Comparison of ENCODE assay signal across 8 mouse cellular contexts in the genomic region with DNA sequence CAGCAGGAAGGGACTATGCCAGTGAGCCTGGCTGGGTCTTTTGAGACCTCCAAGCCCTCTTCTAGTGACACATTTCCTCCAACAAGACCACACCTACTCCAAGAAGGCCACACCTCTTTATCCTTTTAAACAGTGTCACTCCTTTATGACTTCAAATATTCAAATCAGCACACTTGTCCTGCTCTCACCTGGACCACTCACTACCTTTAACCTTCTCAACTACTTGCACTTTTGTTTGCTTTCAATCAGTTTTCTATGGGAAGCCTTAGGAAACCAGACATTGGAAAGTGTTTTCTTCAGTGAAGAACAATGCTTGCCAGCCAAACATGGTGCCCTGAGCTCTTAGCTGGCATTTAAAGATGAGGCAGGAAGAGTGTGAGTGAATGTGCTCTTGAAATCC. TPM values are rescaled to one million over a fixed set of nuclear protein-coding genes. Genes with fewer than 3 reads are reported as not detected.
DNase-seq lines count a peak whose midpoint lies in the region; ATAC-seq and TF ChIP-seq lines count a peak whose summit lies in the region.

A gene (minus strand): TSS at position 101 of the 400 bp plus-strand sequence.

- peaks cover 60% of the 10 kb centered on the region for H3K36me3 ChIP-seq in heart, embryonic 14.5 days (ENCODE audit: control insufficient read depth, insufficient read depth, low read length)
- peaks cover 2% of the 10 kb centered on the region for H3K36me3 ChIP-seq in ES-E14 (ENCODE audit: control insufficient read depth, insufficient read depth, low read length, poor library complexity, severe bottlenecking)
- peaks cover 49% of the 10 kb centered on the region for H3K36me3 ChIP-seq in forebrain, embryonic 14.5 days (ENCODE audit: control insufficient read depth, insufficient read depth, low read length)
- H3K36me3 ChIP-seq in liver, embryonic 15.5 days (replicated peaks), result peaks cover 37% of the 10 kb centered on the region

- DNase-seq in heart, postnatal 4 days, result no peak
- no peak for DNase-seq in ES-E14 (ENCODE audit: low read depth, low spot score)
- DNase-seq in forebrain, embryonic 14.5 days (ENCODE audit: low spot score), result no peak
- DNase-seq in urinary bladder, postnatal 4 days (ENCODE audit: low spot score in 2 of 2), result no peak
- no peak for DNase-seq in layer of hippocampus, adult 9-11 months

- no peaks in the 10 kb centered on the region for H3K4me1 ChIP-seq in heart, embryonic 14.5 days (ENCODE audit: control insufficient read depth in 2 of 2, insufficient read depth in 2 of 2, low read length in 2 of 2)
- H3K4me1 ChIP-seq in ES-E14 (ENCODE audit: control insufficient read depth in 2 of 2, insufficient read depth in 2 of 2, low read length in 2 of 2, poor library complexity in 1 of 2), result no peaks in the 10 kb centered on the region
- H3K4me1 ChIP-seq in forebrain, embryonic 14.5 days (ENCODE audit: control insufficient read depth, insufficient read depth, low read length), result no peaks in the 10 kb centered on the region
- H3K4me1 ChIP-seq in liver, embryonic 15.5 days (replicated peaks), result no peaks in the 10 kb centered on the region

- no peak within 1 kb of the TSS for H3K4me3 ChIP-seq in heart, embryonic 14.5 days (ENCODE audit: control insufficient read depth in 1 of 2, insufficient read depth in 1 of 2, low read depth in 1 of 2, low read length in 2 of 2)
- H3K4me3 ChIP-seq in ES-E14 (ENCODE audit: insufficient read depth in 1 of 2, low read depth in 1 of 2, low read length in 2 of 2, poor library complexity in 1 of 2, severe bottlenecking in 1 of 2), result no peak within 1 kb of the TSS
- H3K4me3 ChIP-seq in forebrain, embryonic 14.5 days (ENCODE audit: low read depth, low read length), result no peak within 1 kb of the TSS
- H3K4me3 ChIP-seq in liver, embryonic 15.5 days (replicated peaks), result no peak within 1 kb of the TSS

- H3K4me2 ChIP-seq in heart, embryonic 14.5 days (ENCODE audit: low read length), result no peak within 1 kb of the TSS
- H3K4me2 ChIP-seq in forebrain, embryonic 14.5 days (ENCODE audit: low read length), result no peak within 1 kb of the TSS
- H3K4me2 ChIP-seq in liver, embryonic 15.5 days, result no peak within 1 kb of the TSS

- ATAC-seq in heart, embryonic 14.5 days (ENCODE audit: insufficient number of reproducible peaks, insufficient read depth, low FRiP score, low read depth), result no peak
- ATAC-seq in forebrain, embryonic 14.5 days, result no peak
- no peak for ATAC-seq in liver, embryonic 15.5 days (ENCODE audit: insufficient read depth)
- ATAC-seq in monocyte, adult 5-6 weeks (replicated peaks; ENCODE audit: insufficient number of reproducible peaks, low FRiP score, low TSS enrichment, poor library complexity, severe bottlenecking), result no peak

- no peaks in the 10 kb centered on the region for H3K9me3 ChIP-seq in heart, embryonic 14.5 days (ENCODE audit: control insufficient read depth, low read length)
- H3K9me3 ChIP-seq in ES-E14 (ENCODE audit: control insufficient read depth, insufficient read depth, low read depth, low read length), result no peaks in the 10 kb centered on the region
- H3K9me3 ChIP-seq in forebrain, embryonic 14.5 days (replicated peaks; ENCODE audit: control insufficient read depth, low read length), result no peaks in the 10 kb centered on the region
- H3K9me3 ChIP-seq in liver, embryonic 15.5 days (replicated peaks), result no peaks in the 10 kb centered on the region

- no peak within 1 kb of the TSS for H3K9ac ChIP-seq in heart, embryonic 14.5 days (ENCODE audit: low read length)
- no peak within 1 kb of the TSS for H3K9ac ChIP-seq in ES-E14 (ENCODE audit: insufficient read depth, low read depth, low read length, poor library complexity, severe bottlenecking)
- no peak within 1 kb of the TSS for H3K9ac ChIP-seq in forebrain, embryonic 14.5 days (ENCODE audit: low read length)
- no peak within 1 kb of the TSS for H3K9ac ChIP-seq in liver, embryonic 15.5 days

- no peaks in the 10 kb centered on the region for H3K27me3 ChIP-seq in heart, embryonic 14.5 days (ENCODE audit: control insufficient read depth, insufficient read depth, low read length)
- no peaks in the 10 kb centered on the region for H3K27me3 ChIP-seq in forebrain, embryonic 14.5 days (replicated peaks; ENCODE audit: control insufficient read depth, insufficient read depth, low read length)
- no peaks in the 10 kb centered on the region for H3K27me3 ChIP-seq in liver, embryonic 15.5 days

- H3K27ac ChIP-seq in heart, embryonic 14.5 days (replicated peaks in 1 of 2; ENCODE audit: control insufficient read depth in 1 of 2, insufficient read depth in 1 of 2, low read depth in 2 of 2, low read length in 2 of 2), result no peak within 1 kb of the TSS
- H3K27ac ChIP-seq in ES-E14 (ENCODE audit: insufficient read depth, low read depth, low read length, poor library complexity, severe bottlenecking), result no peak within 1 kb of the TSS
- no peak within 1 kb of the TSS for H3K27ac ChIP-seq in forebrain, embryonic 14.5 days (ENCODE audit: low read depth, low read length)
- H3K27ac ChIP-seq in liver, embryonic 15.5 days (replicated peaks), result no peak within 1 kb of the TSS

- in situ Hi-C loops in ES-E14 (cut with MboI; ENCODE audit: low sequenced_read_pairs in 2 of 2, unreplicated experiment in 2 of 2), result no loop called here

TF ChIP-seq in ES-E14, 5 proteins besides CTCF, POLR2A, EP300 and RAD21:
- TF ChIP-seq ZC3H11A (IDR thresholded peaks at IDR 0.05; ENCODE audit: borderline replicate concordance, low read depth, low read length) (no peak), CHD2 (IDR thresholded peaks at IDR 0.05; ENCODE audit: low read depth, low read length) (no peak), MAFK (IDR thresholded peaks at IDR 0.05; ENCODE audit: insufficient read depth, low read depth, low read length) (no peak), ZNF384 (IDR thresholded peaks at IDR 0.05; ENCODE audit: low read depth, low read length) (no peak), HCFC1 (IDR thresholded peaks at IDR 0.05; ENCODE audit: borderline replicate concordance, insufficient read depth, low read length) (no peak)

RNA-seq across cellular contexts. Expression of the gene that starts here (rescaled TPM):
- polyA plus RNA-seq in heart, embryonic 14.5 days (2014; fragmentation: Nextera tagmentation; extraction: Ambion mirVana), result 20.4 and 23.1 TPM in 2 replicates
- total RNA-seq in heart, postnatal 4 days (2021), result 1 to 10 TPM; 9.3 to 9.9 TPM
- 42.7 and 45.2 TPM in 2 replicates for total RNA-seq in ES-E14 (2012; rRNA removed)
- 49.2 and 55.7 TPM in 2 replicates for polyA plus RNA-seq in forebrain, embryonic 14.5 days (2014; fragmentation: Nextera tagmentation; extraction: Ambion mirVana)
- polyA plus RNA-seq in liver, embryonic 15.5 days (2015; fragmentation: Nextera tagmentation; extraction: Ambion mirVana), result 19.5 and 20.6 TPM in 2 replicates
- 1.8 to 3.9 TPM (median 3.0 TPM) in 3 replicates for total RNA-seq in monocyte, adult 5-6 weeks (2017)
